Mouse (Mus musculus) gastrocnemius, adult 8-10 months (tissue): ENCODE measurements around the gene Gkn1. TPM values are rescaled to one million over a fixed set of nuclear protein-coding genes. Genes with fewer than 3 reads are reported as not detected.

Source experiments
- DNase-seq, 2 experiments: peaks; one replicate each; pipeline ENCODE4 v3.0.0; 2022; ENCODE audit warnings: low spot score in 2 of 2
- total RNA-seq, 4 experiments: library from RNA; stranded (reverse); gene quantifications; 2 replicates each; pipeline ENCODE4 v1.2.4; 2022

Gene Gkn1
- not detected for total RNA-seq

DNA sequence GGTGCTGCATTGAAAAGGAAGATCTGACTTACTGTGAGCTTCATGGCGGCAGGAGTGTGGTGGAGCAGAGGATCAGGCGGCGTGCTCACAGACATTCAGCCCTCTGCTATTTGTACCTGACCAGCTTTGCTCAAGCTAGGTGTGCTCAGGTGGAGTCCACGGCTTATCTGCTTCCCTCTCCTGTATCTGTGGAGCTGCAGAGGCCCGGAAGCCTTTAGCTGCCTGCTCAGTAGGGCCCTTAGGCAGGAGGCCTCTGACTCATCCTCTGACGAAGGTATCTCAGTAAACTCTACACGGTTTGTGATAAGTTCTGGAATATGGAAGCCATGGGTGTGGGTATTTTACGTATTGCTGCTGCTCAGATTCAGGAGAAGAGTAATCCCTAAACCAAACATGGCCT, at the start of gene Gkn1:
Gkn1 (minus strand) TSS at position 114 of the 400 bp plus-strand sequence.
- DNase-seq, result no peak

DNA sequence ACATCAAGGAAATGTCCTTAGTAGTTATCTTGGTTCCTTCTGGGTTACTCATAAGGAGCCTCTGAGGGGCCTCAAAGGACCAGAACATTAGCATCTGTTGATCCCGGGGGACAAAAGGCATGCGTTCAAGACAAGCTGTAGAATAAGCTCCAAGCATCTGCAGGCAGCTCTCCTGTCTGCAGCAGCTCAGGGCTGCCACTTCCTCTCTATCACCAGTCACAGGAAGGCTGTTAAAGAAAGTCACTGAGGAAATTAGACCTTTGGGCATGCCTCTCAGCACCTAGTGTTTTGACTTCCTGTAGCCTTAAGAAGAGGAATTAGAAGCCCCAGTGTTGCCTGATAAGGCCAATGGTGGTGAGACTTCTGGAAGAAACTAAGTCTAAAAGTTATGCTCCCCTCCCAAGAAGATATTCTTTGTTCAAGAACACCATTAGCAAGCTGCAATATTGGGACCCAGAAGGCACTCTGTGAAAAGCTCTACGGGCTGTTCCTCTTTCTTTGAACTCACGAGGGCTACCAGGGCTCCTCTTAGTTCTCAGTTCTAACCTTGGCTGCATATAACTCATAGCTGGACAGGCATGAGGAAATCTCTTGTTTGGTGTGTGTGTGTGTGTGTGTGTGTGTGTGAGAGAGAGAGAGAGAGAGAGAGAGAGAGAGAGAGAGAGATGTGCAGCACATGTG, 49.3 kb upstream of the Gkn1 start:
- no peak for DNase-seq

DNA sequence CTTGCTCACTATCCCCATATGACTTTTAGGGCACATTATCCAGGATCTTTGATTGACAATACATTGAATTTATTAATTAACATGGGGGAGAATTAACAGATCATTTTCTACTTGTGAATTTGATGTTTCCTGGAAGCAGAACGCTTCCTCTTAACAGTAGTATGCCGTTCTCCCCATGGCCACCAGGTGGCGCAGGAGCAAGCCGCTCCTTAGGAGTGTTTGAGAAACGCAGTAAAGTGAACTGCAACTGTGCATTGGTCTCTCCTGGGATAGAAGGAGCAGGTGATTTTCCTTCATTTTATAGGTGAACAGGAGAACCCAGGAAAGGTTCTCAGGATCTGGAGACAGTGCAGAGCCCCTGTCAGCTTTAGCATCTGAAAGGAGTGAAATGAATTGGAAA, 48.4 kb upstream of the Gkn1 start:
- DNase-seq, result peak; percentile 26

DNA sequence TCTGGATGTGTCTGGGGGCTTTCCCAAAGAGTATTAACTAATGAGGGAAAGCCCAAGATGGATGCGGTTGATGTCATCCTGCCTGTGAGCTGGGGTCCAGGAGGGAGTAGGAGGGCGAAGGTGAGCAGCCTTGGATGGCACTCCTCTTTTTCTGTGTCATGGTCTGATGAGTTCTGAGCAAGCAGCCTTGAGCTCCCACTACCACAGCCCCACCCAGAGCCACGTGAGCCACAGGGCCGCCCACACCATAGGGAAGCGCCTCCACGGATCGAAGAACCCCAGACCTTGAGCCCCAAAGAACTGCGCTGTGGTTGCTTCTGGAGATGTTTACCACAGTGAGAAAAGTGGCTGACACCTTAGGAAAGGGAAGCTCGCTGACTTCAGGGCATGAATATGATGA, 44.0 kb upstream of the Gkn1 start:
- DNase-seq, result no peak

DNA sequence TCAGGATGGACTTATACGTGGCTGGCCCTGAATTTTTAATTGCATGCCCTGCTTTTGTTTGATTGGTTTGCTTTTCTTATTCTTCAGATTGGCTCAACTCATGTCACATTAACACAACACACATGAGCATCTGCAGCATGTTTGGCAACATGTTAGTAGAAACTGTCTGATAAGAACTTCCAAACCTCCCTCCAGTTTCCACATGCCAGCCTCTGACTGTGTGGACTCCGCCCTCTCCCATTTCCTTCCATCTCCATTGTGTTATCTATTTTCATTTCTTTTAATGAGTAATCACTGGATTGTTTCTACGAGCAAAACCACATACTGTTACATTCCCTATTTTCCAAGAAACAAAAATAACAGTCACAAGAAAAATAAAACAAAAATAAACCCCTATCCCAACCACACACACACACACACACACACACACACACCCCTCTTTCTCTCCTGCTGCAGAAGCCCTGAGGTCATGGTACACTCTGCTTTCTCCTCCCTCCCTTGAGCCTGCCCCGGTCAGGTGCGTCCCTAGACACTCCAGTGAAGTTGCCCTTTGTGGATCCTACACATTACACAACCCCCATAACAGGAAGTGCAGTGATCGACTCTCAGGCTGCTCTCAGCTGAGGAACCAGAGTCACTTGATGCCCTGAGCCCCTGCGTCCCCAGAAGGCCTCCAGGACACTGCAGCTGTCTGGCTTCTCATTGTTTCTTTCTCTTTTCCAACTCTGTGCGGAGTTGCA, 42.9 kb upstream of the Gkn1 start:
- no peak for DNase-seq

DNA sequence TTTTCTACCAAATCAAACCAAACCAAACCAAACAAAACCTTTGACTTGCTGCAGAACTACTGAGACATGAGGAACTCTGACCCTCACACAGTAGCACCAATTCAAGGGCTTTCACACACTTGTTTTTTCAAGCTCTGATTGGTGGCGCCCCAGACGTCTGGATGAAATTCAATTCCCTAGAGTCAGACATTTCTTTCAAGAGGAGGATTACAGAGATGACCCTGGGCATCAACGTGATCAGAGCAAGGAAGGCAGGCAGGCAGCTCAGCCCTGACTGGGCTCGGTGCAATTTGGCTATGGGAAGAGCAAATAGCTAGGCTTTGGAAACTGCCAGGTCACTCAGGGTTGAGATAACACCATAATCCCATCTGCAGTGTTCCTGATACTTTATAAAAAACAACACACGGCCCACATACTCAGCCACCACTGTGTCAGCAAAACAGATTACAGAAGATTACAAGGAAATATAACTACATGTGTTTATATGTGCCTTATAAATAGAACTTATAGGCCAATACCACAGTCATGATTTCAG, 38.8 kb upstream of the Gkn1 start:
- DNase-seq, result no peak

DNA sequence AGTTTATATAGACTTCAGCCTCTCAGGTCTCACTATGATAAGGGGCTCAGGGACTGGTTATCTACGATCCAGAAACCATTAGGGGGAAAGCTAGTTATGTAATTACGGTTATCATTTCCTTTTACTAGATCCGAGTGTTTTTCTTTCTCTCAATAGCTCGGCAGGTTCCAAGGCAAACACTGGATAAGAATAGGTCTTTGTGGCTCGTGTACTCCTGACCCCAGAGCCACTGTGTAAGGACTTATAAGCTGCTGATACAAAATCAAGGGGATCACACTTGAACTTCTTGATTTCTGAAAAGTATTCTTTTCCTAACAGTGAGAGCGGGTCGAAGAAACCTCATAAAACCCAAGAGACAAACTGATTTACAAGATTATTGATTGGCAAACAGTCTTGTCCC, 38.1 kb upstream of the Gkn1 start, which contains the start of gene Gkn3:
Gkn3 (minus strand) TSS at position 59 of the 400 bp plus-strand sequence.
- DNase-seq, result no peak

DNA sequence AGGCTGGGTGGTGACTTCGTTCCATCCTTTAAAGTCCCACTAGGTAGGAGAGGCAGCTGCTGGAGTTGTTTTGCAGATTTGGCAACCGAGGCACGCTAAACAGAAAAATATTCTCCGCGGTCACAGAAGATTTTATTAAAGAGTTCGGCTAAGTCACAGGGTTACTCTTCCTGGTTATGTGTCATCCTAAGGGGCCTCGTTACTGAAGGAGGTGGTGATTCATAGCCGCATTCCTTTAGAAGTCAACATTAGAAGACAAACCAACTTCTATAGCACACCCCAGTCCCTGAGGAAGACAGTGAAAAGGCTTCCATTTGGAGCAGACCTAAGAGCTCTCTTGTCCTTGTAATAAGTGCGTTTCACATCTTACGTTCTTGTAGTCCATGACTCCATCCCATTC, 35.9 kb upstream of the Gkn1 start:
- no peak for DNase-seq

DNA sequence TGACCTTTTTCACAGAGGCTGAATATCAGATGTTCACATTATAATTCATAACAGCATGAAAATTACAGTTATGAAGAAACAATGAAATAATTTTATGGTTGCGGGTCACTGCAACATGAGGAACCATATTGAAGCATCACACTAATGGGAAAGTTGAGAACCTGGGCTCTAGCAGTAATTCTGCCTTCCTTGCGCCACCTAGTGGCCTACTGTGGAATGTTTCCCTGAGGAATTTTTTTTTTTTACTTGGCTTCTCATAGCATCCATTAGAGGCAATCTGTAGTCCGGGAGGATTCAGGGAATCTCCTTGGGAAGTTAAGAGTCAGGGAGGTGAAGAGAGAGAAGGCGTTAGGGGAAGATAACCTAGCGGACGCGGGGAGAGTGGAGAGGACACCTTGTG, 35.5 kb upstream of the Gkn1 start:
- DNase-seq, result peak; percentile 16 to 17

DNA sequence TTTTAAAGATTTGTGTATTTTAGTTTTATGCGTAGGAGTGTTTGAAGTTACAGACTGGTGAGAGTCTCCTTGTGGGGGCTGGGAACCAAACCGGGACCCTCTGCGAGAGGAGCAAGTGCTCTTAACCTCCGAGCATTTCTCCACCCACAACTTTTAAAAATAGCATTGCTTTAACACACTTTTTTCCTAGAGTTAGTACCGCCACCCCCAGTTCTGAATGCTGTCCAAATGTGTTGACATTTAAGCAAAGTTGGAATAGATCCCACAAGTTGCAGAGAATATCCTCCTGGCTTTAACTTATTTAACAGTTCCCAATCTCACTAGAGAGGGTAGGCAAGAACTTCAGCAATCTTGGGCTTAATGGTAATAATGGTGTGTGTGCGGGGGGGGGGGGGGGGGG, 34.0 kb upstream of the Gkn1 start:
- no peak for DNase-seq

DNA sequence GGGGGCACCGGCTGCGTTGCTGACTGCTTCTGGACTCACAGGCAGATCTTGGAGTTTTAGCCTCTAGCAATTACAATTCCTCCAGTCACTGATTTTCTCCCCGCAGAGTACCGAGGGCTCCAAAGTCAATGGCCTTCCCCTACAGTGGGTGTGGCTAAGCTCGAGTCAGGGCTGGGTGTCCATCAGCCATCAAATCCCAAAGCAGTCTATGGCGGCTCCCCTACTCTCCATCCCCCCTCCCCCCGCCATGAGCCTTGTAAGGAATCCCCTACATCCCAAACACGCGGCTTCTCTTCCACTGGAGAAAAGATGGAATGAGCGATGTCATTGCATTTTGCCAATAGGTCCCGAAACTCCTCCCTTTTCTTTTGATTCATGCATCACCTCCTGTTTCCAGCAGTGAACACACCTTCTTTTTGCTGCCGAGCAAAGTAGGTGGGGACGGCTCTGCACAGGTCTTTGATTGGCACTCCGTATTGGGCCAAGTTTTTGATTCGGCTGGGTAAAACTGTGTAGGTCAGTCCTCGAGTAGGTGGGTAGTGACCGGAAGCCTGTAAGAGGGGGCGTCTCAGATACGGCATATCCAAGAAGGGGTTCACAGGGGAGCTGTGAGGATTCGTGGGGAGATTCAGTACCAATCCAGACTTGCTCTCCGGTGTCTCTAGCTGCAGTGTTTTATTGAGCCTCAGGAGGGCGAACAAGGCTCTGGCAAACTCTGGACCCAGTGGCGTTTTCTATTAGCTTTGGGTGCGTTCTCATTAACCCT, 33.4 kb upstream of the Gkn1 start:
- no peak for DNase-seq

DNA sequence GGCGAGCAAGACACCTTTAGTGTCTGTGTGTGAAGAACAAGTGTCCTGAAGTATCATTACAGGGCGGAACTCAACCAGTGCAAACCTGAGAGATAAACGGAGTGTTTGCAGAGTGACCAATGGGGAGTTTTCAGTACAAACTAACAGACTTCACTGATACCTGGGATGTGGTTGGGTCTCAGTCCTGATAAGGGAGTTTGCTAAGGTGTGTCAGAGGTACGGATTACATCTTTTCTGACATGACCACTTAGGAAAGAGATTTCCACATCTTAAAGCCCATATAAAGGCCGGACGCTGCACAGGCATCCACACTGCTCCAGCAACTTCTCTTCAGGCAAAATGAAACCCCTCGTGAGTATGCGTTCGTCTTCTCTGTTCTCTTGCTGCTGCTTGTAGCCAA, 22.3 kb upstream of the Gkn1 start, which contains the start of gene Gkn2:
Gkn2 (plus strand) TSS at position 301 of the 400 bp plus-strand sequence.
- DNase-seq, result no peak

DNA sequence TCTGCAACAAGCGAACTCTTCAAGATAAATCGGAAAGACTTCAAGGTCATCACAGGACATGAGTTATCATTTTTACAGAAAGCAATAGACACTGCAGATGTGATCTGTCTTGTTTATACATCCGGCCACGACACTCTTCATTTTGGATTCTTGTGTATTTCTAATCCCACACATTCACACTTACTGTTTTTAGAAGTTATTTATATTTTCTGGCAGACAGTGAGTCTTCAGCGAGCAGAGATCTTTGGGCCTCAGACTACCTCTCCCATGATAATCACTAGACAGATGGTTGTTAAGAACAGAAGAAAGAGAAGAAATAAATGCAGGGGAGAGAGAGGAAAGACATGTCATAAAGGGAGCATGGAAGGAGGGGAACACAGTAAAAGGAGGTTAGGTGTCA, 18.5 kb upstream of the Gkn1 start:
- DNase-seq, result no peak

DNA sequence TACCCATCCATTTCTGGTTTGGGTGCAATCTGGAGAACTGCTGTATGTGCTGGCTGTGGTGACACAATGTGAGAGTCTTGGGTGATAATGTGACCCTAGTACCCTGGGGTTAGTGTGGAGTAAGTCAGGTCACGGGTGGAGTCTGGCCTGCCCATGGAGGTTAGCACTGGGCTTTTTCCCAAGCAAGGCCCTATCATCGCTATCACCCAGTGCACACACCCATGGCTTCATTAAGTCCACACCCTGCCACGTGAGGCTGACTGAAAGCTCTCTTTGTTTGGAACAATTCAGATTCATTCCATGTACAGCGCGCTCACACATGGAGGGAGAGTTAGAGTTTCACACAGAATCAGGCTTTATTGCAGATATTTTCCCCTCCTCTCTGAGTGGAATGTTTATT, 3.7 kb upstream of the Gkn1 start:
- no peak for DNase-seq

DNA sequence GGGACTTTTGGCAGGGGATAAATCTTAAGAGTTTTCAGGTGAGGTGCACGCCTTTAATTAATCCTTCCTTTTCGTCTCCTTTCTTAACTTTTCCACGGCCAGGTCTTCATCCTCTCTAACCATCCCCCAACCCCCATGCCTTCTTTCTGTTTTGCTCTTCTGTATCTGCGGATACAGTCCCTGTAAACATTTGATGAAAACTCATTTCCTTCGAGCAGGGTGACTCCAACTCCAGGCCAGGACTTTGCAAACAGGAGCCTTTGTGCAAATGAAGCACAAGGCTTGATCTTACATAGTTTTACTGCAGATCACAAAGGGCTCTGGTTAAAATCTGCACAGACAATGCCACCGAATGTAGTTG, 14.8 kb downstream of the Gkn1 start:
- DNase-seq, result no peak

DNA sequence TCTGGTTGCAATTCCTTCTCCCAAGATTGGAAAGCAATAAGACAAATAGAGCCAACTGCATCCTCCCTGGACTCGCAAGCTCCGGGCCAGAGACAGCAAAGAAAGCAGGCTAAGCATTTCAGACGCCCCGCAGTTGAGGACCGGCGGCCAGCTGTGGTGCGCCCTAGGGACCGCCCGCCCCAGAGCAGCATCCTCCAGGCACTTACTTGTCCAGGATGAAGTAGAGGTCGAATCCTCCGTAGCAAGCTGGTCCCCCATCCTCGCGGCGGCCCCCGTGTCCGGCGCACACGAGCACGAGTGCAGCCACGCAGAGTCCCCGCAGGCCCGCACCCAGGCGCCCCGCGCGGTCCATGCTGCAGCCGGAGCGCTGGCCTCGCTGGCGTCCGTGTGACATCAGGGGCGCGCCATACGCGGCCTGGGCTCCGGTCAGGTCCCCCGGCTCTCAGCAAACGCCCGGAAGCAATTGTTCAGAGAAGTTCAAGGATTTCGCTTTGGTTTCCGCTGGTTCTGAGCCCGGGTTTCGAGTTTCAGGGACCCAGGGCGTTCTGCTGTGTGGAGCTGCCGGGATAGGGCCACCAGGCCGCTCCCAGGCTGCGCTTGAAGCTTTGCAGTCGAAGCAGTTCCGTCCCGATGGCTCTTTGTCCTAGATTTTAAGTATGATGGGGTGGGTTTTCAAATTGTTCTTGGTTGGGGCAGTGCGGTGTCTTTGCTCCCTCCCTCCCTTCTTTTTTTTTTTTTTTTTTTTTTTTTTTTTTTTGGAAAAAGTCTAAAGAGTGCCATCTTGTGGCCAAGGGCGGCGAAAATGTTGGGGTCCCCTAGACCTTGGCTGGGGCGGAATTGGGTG, 15.4 kb downstream of the Gkn1 start, which contains the start of gene Antxr1:
Antxr1 (minus strand) TSS at position 731 of the 844 bp plus-strand sequence.
- DNase-seq, result peak in 1 of 2 experiments; percentile 59

DNA sequence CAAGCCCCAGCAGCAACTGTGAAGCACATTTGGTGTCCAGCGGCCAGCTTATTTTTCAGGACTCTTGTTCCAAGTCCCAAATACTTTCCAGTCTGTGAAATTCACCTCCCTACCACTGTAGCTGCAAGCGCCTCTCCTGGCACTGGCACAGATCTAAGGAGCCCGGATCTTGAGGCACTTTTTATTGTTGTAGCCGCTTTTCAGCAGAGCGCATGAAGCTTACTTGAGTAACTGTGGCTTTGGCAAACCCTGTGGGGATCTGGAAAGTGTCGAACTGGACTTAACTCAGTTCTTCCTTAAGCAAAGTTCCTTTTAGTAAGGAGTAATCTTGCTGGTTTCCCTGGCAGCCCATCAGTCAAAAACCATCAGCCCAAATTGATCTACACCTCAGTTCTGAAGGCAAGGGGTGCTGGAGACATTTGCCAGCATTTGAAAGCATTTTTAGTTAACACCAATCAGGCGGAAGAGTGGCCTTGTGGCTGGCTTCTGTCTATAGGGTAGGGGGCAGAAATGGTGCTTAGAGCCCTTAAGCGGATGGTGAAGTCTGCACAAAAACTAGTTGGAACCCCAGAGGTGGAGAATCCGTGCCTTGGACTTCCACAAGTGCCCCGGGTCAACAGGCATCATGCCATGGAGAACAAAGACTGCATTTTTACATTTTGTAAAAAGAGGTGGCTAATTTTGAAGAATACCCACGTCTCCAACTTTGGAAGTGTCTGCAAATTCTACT, 16.2 kb downstream of the Gkn1 start:
- no peak for DNase-seq

DNA sequence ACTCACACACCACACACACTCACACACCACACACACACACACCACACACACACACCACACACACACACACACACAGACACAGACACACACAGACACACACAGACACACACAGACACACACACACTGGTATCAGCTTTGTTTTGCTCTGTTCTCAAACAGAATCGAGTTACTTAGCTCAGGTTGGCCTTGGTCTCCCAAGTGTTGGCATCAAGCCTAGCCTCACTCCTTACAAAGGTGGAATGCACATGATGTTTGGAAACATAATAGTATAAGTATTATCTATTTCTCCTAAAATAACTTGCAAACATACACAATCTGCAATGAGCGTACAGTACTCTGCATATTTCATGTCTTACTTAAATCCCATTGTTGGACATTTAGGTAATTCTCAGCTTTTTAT, 18.4 kb downstream of the Gkn1 start:
- DNase-seq, result no peak

DNA sequence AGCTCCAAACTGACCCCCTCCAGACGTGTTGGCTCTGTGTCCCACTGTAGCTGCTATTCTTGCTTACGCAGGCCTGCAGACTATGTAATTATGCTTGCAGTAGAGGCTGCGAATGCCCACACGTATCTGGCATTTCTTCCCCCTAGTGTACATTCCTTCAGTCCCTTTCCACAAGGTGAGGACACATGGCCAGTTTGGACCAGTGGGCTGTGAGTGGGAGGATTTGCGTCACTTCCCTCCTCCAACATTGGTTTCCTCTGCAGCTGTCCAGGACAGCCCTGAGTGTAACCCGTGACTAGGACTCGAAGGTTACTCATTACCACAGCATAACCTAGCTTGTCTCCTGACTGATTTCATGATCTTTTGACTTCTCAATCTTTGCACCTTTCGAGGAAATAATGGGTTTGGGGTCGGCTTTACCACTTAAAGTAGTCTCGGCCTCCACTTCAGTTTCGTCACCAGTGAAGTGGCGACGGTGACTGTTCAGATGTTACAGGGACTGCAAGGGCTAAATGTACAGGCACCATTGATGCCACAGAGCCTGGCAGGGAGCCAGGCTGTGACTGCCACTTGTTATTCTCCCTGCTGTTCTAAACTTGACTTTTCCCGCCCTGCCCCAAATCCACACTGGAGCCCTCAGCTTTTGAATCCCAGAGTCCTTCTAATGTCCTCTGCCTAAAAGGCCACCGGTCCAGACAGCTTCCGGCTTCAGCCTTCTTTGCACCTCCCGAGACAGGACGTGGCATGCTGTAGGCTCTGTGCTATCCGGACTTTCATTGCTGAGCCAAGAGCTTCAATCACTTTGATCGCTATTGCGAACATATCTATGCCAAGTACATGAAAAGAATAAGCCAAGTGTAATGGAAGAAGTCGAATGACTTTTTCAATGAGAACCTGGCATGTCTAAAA, 22.2 kb downstream of the Gkn1 start:
- no peak for DNase-seq
